Mouse (Mus musculus) left cerebral cortex, adult 9 months (tissue): ENCODE measurements around the gene Slc26a8.

Experiments used
- DNase-seq, 2 experiments: peaks; one replicate each; pipeline ENCODE4 v3.0.0; 2022; ENCODE audit warnings: low spot score in 2 of 2

Gene Slc26a8

GRCm38 (mm10) chr17:28643697-28644096 is 46.3 kb downstream of the Slc26a8 start:
- no peak for DNase-seq

GRCm38 (mm10) chr17:28640113-28640512 is 49.9 kb downstream of the Slc26a8 start:
- DNase-seq, result no peak

GRCm38 (mm10) chr17:28637711-28638690 is 52.0 kb downstream of the Slc26a8 start:
- peak in 1 of 2 experiments; percentile 76 for DNase-seq

- DNase-seq, result no peak
These were observed 54.2 kb downstream of the Slc26a8 start for GRCm38 (mm10) chr17:28635842-28636241.

GRCm38 (mm10) chr17:28629125-28629524 is 60.9 kb downstream of the Slc26a8 start:
- DNase-seq, result no peak

- DNase-seq, result no peak
These were observed 61.5 kb downstream of the Slc26a8 start for GRCm38 (mm10) chr17:28628248-28629124.

- DNase-seq, result peak; percentile 56 to 63
These were observed 63.1 kb downstream of the Slc26a8 start for GRCm38 (mm10) chr17:28626937-28627336.

- no peak for DNase-seq
These were observed 64.7 kb downstream of the Slc26a8 start for GRCm38 (mm10) chr17:28625327-28625726.

GRCm38 (mm10) chr17:28624841-28625240 is 65.2 kb downstream of the Slc26a8 start:
- peak in 1 of 2 experiments; percentile 41 for DNase-seq

- peak; percentile 59 to 86 for DNase-seq
These were observed 67.7 kb downstream of the Slc26a8 start, which contains the start of gene Srpk1 for GRCm38 (mm10) chr17:28622300-28622759. Gene Srpk1, minus strand, starts transcription at chr17:28622709.

GRCm38 (mm10) chr17:28621381-28622299 is 68.4 kb downstream of the Slc26a8 start:
- peak in 1 of 2 experiments; percentile 36 for DNase-seq

- no peak for DNase-seq
These were observed 71.3 kb downstream of the Slc26a8 start for GRCm38 (mm10) chr17:28618775-28619174.

- no peak for DNase-seq
These were observed 71.9 kb downstream of the Slc26a8 start for GRCm38 (mm10) chr17:28618124-28618523.

- no peak for DNase-seq
These were observed 72.4 kb downstream of the Slc26a8 start for GRCm38 (mm10) chr17:28617636-28618035.

- no peak for DNase-seq
These were observed 74.7 kb downstream of the Slc26a8 start for GRCm38 (mm10) chr17:28615332-28615731.

GRCm38 (mm10) chr17:28613096-28613495 is 76.9 kb downstream of the Slc26a8 start:
- no peak for DNase-seq

- no peak for DNase-seq
These were observed 77.4 kb downstream of the Slc26a8 start for GRCm38 (mm10) chr17:28612603-28613002.

- DNase-seq, result no peak
These were observed 80.5 kb downstream of the Slc26a8 start for GRCm38 (mm10) chr17:28609543-28609942.

- no peak for DNase-seq
These were observed 88.3 kb downstream of the Slc26a8 start for GRCm38 (mm10) chr17:28601557-28602250.

GRCm38 (mm10) chr17:28600780-28601179 is 89.3 kb downstream of the Slc26a8 start:
- no peak for DNase-seq
